Mouse (Mus musculus) lung, adult 2 months (tissue): ENCODE measurements at regions not wholly inside any gene's neighbourhood (a gene's known extent, or its start where the extent isn't known, plus 50 kb on each side); places are given as distances from the start of the nearest gene placed in this dataset.

Experiments used
- DNase-seq: peaks from one replicate; pipeline ENCODE4 v3.0.0; 2022
- H3K4me1 ChIP-seq: fragments of 200-500 bp; 2 replicates; pipeline ENCODE4 v1.6.1; 2011; ENCODE audit warnings: low read length; ENCODE audit not compliant: control insufficient read depth, insufficient read depth
- H3K4me3 ChIP-seq: fragments of 200-500 bp; replicated peaks from 2 replicates; pipeline ENCODE3; 2011; ENCODE audit warnings: low read depth, mild to moderate bottlenecking, control low read depth, low read length; ENCODE audit errors: extremely low read depth
- CTCF ChIP-seq: fragments of 200-500 bp; IDR thresholded peaks from 2 replicates; pipeline ENCODE4 v1.5.1; 2011; ENCODE audit warnings: mild to moderate bottlenecking, low read length, control low read depth; ENCODE audit not compliant: insufficient read depth
- POLR2A ChIP-seq: fragments of 200-500 bp; IDR thresholded peaks from 2 replicates; pipeline ENCODE4 v1.6.1; 2011; ENCODE audit warnings: low read depth, mild to moderate bottlenecking, control low read depth, low read length, borderline replicate concordance; ENCODE audit errors: extremely low read depth
- WGBS: fragments of 180-500 bp; shearing (Covaris S2); methylation state at CpG from one replicate; pipeline ENCODE4 v1.1.7; 2018; 5-methylcytosine and 5-hydroxymethylcytosine counted together

GRCm38 (mm10) chr1:89285041-89285440 is 169.6 kb upstream of the Agap1 start:
- TF ChIP-seq CTCF (no peak), POLR2A (no peak)
- no peak for DNase-seq
- no peaks in the 10 kb centered on the region for H3K4me1 ChIP-seq
- WGBS, result 74% methylated on average over 4 of the region's 4 CpGs
- H3K4me3 ChIP-seq, result no peak overlapping the region

- Histone ChIP-seq H3K4me3 (no peak overlapping the region), H3K4me1 (no peaks in the 10 kb centered on the region)
- DNase-seq, result no peak
- TF ChIP-seq POLR2A (no peak), CTCF (no peak)
- 86% methylated on average over 10 of the region's 10 CpGs for WGBS
Observed at GRCm38 (mm10) chr1:89287136-89287795, 167.3 kb upstream of the Agap1 start.

GRCm38 (mm10) chr1:89288001-89288400 is 166.6 kb upstream of the Agap1 start:
- Histone ChIP-seq H3K4me1 (no peaks in the 10 kb centered on the region), H3K4me3 (no peak overlapping the region)
- TF ChIP-seq CTCF, result no peak
- no peak for TF ChIP-seq POLR2A
- DNase-seq, result no peak

- H3K4me1 ChIP-seq, result no peaks in the 10 kb centered on the region
- 89% methylated on average over 2 of the region's 2 CpGs for WGBS
- TF ChIP-seq POLR2A (no peak), CTCF (no peak)
- no peak overlapping the region for H3K4me3 ChIP-seq
- DNase-seq, result no peak
Observed at GRCm38 (mm10) chr1:89288921-89289320, 165.7 kb upstream of the Agap1 start.

- no peak overlapping the region for H3K4me3 ChIP-seq
- no peak for DNase-seq
- no peak for TF ChIP-seq CTCF
- TF ChIP-seq POLR2A, result no peak
- 93% methylated on average over 3 of the region's 3 CpGs for WGBS
- H3K4me1 ChIP-seq, result peaks cover 3% of the 10 kb centered on the region; the same call in 1 of the 2 replicates
Observed at GRCm38 (mm10) chr1:89296691-89297090, 157.9 kb upstream of the Agap1 start.

- Histone ChIP-seq H3K4me3 (no peak overlapping the region), H3K4me1 (peaks cover 5% of the 10 kb centered on the region)
- DNase-seq, result no peak
- 89% methylated on average over 11 of the region's 11 CpGs for WGBS
- TF ChIP-seq POLR2A, result no peak
Observed at GRCm38 (mm10) chr1:89297766-89298165, 156.8 kb upstream of the Agap1 start.

GRCm38 (mm10) chr1:89301151-89301550 is 153.5 kb upstream of the Agap1 start:
- no peak for DNase-seq
- 90% methylated on average over 6 of the region's 6 CpGs for WGBS
- Histone ChIP-seq H3K4me3 (no peak overlapping the region), H3K4me1 (peaks cover 5% of the 10 kb centered on the region)
- TF ChIP-seq POLR2A (no peak), CTCF (no peak)

- Histone ChIP-seq H3K4me1 (peaks cover 5% of the 10 kb centered on the region), H3K4me3 (no peak overlapping the region)
- 56% methylated on average over 20 of the region's 20 CpGs for WGBS
- DNase-seq, result no peak
- TF ChIP-seq CTCF (no peak), POLR2A (peak; percentile 31; the same call in 1 of the 2 replicates)
Observed at GRCm38 (mm10) chr1:89302368-89302951, 152.1 kb upstream of the Agap1 start.

- H3K4me1 ChIP-seq, result peaks cover 5% of the 10 kb centered on the region
- no peak for TF ChIP-seq CTCF
- no peak for TF ChIP-seq POLR2A
- DNase-seq, result no peak
- H3K4me3 ChIP-seq, result no peak overlapping the region
- WGBS, result 65% methylated on average over 7 of the region's 7 CpGs
Observed at GRCm38 (mm10) chr1:89305171-89305570, 149.4 kb upstream of the Agap1 start.

- DNase-seq, result peak; percentile 31
- TF ChIP-seq CTCF, result no peak
- no peak for TF ChIP-seq POLR2A
- no peaks in the 10 kb centered on the region; the same call in 1 of the 2 replicates for H3K4me1 ChIP-seq
- H3K4me3 ChIP-seq, result peak overlapping the region; percentile 37
- WGBS, result 30% methylated on average over 13 of the region's 13 CpGs
Observed at GRCm38 (mm10) chr1:89308788-89309187, 145.8 kb upstream of the Agap1 start.

- H3K4me1 ChIP-seq, result no peaks in the 10 kb centered on the region; the same call in 1 of the 2 replicates
- no peak for TF ChIP-seq POLR2A
- TF ChIP-seq CTCF, result no peak
- DNase-seq, result no peak
- no peak overlapping the region for H3K4me3 ChIP-seq
- WGBS, result 73% methylated on average over 7 of the region's 7 CpGs
Observed at GRCm38 (mm10) chr1:89313064-89313463, 141.5 kb upstream of the Agap1 start.
